Mouse (Mus musculus) midbrain, postnatal 0 days (tissue): Measurements from ENCODE around the gene Hoxd1. TPM values are rescaled to one million over a fixed set of nuclear protein-coding genes. Genes with fewer than 3 reads are reported as not detected.

Experiments
- ATAC-seq: fragments of 200-750 bp; cut with Nextera tagmentation; 2 replicates; pipeline ENCODE4 v1.8.0; 2017; ENCODE audit warnings: moderate number of reproducible peaks, mild to moderate bottlenecking, moderate TSS enrichment, moderate library complexity; ENCODE audit not compliant: low FRiP score
- DNase-seq: peaks from one replicate; pipeline ENCODE4 v3.0.0-alpha.2; 2015; ENCODE audit warnings: low spot score
- H3K27ac ChIP-seq: fragments of 300-500 bp; sonication (generic); 2 replicates; pipeline ENCODE4 v1.5.1; 2014; ENCODE audit warnings: low read depth, mild to moderate bottlenecking, low read length, mixed read lengths
- H3K27me3 ChIP-seq: fragments of 300-500 bp; sonication (generic); 2 replicates; pipeline ENCODE4 v1.6.1; 2014; ENCODE audit warnings: low read length, control low read depth, mixed read lengths; ENCODE audit not compliant: insufficient read depth
- H3K36me3 ChIP-seq: fragments of 300-500 bp; sonication (generic); 2 replicates; pipeline ENCODE4 v1.6.1; 2014; ENCODE audit warnings: low read length, control low read depth, mixed read lengths; ENCODE audit not compliant: insufficient read depth
- H3K4me1 ChIP-seq: fragments of 300-500 bp; sonication (generic); 2 replicates; pipeline ENCODE4 v1.6.1; 2014; ENCODE audit warnings: mild to moderate bottlenecking, control low read depth, antibody characterized with exemption, low read length, mixed read lengths; ENCODE audit not compliant: insufficient read depth
- H3K4me2 ChIP-seq: fragments of 300-500 bp; sonication (generic); 2 replicates; pipeline ENCODE4 v1.6.1; 2014; ENCODE audit warnings: low read depth, mild to moderate bottlenecking, low read length, mixed read lengths; ENCODE audit not compliant: poor library complexity, severe bottlenecking
- H3K4me3 ChIP-seq: fragments of 300-500 bp; sonication (generic); 2 replicates; pipeline ENCODE4 v1.5.1; 2014; ENCODE audit warnings: low read depth, mild to moderate bottlenecking, low read length, moderate library complexity
- H3K9ac ChIP-seq: fragments of 300-500 bp; sonication (generic); replicated peaks from 2 replicates; pipeline ENCODE4 v1.6.1; 2014; ENCODE audit warnings: mild to moderate bottlenecking, low read length, moderate library complexity, mixed read lengths; ENCODE audit not compliant: poor library complexity, severe bottlenecking
- H3K9me3 ChIP-seq: fragments of 300-500 bp; sonication (generic); 2 replicates; pipeline ENCODE4 v1.6.1; 2016; ENCODE audit warnings: low read length, control low read depth
- CTCF ChIP-seq: IDR thresholded peaks from 2 replicates; pipeline ENCODE4 v1.5.1; 2016; ENCODE audit warnings: antibody characterized with exemption, mild to moderate bottlenecking
- WGBS: fragments of 180-500 bp; shearing (Covaris S2); extraction: QIAGEN DNeasy Blood & Tissue Kit; methylation state at CpG from one replicate; pipeline ENCODE4 v1.1.7; 2014; 5-methylcytosine and 5-hydroxymethylcytosine counted together
- polyA plus RNA-seq: library from polyadenylated mRNA; unstranded; fragments of >200 nt; fragmentation: Nextera tagmentation; extraction: Ambion mirVana; gene quantifications from 2 replicates; pipeline ENCODE4 v1.2.1, GENCODE M21; 2015
- total RNA-seq: library from RNA; depleted of rRNA; stranded (reverse); fragments of >200 nt; gene quantifications from 2 replicates; pipeline ENCODE4 v1.2.3, GENCODE M21; 2014

Hoxd1 gene
- total and polyA plus RNA-seq, 2 experiments from 2014 or later, result not detected

DNA sequence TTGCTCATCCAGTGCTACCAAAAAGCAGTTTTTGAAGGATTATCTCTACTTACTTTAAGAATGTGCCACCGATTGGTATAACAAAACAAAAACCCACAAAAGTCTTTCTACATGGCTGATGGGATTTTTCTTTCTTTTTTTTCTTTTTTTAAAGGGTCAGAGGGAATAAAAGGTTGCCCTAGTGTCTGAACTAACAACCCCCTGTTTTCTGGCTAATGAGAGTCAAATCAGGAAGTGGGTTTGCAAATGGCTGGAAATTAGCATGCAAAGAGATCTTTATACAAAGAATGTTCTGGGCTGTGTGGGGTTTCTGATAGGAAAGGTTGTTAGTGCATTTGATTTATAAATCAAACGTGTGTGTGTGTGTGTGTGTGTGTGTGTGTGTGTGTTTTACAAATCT lies 42.4 kb upstream of the Hoxd1 start:
- H3K36me3 ChIP-seq, result no peaks in the 10 kb centered on the region
- H3K4me3 ChIP-seq, result no peak overlapping the region
- no peak overlapping the region for H3K4me2 ChIP-seq
- H3K27ac ChIP-seq, result no peak overlapping the region
- WGBS, result 8% methylated on average over 2 of the region's 2 CpGs
- H3K4me1 ChIP-seq, result no peaks in the 10 kb centered on the region
- peaks cover 97% of the 10 kb centered on the region for H3K27me3 ChIP-seq
- DNase-seq (no peak), ATAC-seq (no peak)
- TF ChIP-seq CTCF, result no peak
- no peak overlapping the region for H3K9ac ChIP-seq
- no peaks in the 10 kb centered on the region for H3K9me3 ChIP-seq

DNA sequence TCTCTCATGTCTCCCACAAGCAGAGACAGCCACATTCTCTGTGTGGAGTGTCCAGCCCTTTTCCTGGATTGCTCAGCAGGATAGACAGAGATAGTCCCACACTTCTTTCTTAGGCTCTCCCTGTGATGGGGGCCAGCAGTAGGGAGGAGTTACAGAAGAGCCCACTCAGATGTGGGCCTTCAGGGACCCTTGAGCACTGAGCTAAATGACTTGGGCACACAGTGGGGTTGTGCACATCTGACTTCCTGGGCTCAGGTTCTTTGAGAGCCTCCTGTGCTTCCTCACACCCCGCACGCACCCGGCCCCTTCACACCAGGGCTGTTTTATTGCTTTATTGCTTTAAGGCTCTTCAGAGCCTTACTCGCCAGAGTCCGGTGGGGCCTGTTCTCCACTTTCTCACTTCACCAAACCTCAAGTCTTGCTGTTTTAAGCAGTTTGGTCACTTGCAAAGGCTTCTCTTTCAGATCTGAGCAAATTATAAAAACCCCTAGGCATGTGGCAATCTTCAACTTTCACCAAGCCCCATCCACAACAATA lies 41.8 kb upstream of the Hoxd1 start:
- no peak for TF ChIP-seq CTCF
- no peaks in the 10 kb centered on the region for H3K4me1 ChIP-seq
- H3K4me2 ChIP-seq, result no peak overlapping the region

DNA sequence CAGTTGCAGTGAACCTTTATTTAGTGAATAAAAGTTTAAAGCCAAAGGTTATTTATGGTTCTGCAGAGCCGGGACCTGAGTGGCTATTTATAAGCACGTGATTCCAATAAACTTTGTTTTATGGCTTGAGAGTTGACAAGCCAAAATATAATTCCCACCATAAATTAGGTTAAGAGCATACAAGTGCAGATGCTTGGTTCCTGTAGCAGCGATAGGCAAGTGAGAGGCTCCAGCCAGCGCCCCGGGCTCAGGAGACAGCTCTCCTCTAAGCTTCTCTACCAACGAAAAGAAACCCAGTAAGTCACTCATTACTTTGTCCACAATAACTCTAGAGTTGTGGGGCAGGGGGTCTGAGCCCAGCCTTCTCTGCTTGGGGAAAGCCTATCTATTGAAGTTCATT lies 40.9 kb upstream of the Hoxd1 start:
- no peak overlapping the region for H3K4me2 ChIP-seq

More for the DNA sequence above, 41.8 kb upstream of the Hoxd1 start:
- H3K9ac ChIP-seq, result no peak overlapping the region
- no peak for DNase-seq
- no peak overlapping the region for H3K27ac ChIP-seq
- no peak overlapping the region for H3K4me3 ChIP-seq
- ATAC-seq, result no peak
- WGBS, result 7% methylated on average over 5 of the region's 5 CpGs
- H3K27me3 ChIP-seq, result peaks cover 97% of the 10 kb centered on the region
- no peaks in the 10 kb centered on the region for H3K36me3 ChIP-seq
- H3K9me3 ChIP-seq, result no peaks in the 10 kb centered on the region

GRCm38 (mm10) chr2:74722949-74723348 lies 39.8 kb upstream of the Hoxd1 start:
- Histone ChIP-seq H3K27me3 (peaks cover 97% of the 10 kb centered on the region), H3K27ac (no peak overlapping the region), H3K9me3 (no peaks in the 10 kb centered on the region), H3K4me3 (no peak overlapping the region), H3K9ac (no peak overlapping the region), H3K4me1 (no peaks in the 10 kb centered on the region), H3K36me3 (no peaks in the 10 kb centered on the region), H3K4me2 (no peak overlapping the region)
- TF ChIP-seq CTCF, result no peak
- ATAC-seq (no peak), DNase-seq (no peak)
- WGBS, result 2% methylated on average over 8 of the region's 8 CpGs

More for the DNA sequence above, 40.9 kb upstream of the Hoxd1 start:
- Histone ChIP-seq H3K36me3 (no peaks in the 10 kb centered on the region), H3K9me3 (no peaks in the 10 kb centered on the region), H3K27me3 (peaks cover 97% of the 10 kb centered on the region), H3K4me1 (no peaks in the 10 kb centered on the region), H3K9ac (no peak overlapping the region), H3K27ac (no peak overlapping the region), H3K4me3 (no peak overlapping the region)
- no peak for TF ChIP-seq CTCF
- ATAC-seq (no peak), DNase-seq (no peak)
- WGBS, result 6% methylated on average over 6 of the region's 6 CpGs

- H3K27ac ChIP-seq, result no peak overlapping the region
- H3K36me3 ChIP-seq, result no peaks in the 10 kb centered on the region
- H3K4me1 ChIP-seq, result no peaks in the 10 kb centered on the region
- WGBS, result 9% methylated on average over 7 of the region's 7 CpGs
- peaks cover 96% of the 10 kb centered on the region for H3K27me3 ChIP-seq
- no peak overlapping the region for H3K4me3 ChIP-seq
- TF ChIP-seq CTCF, result no peak
- no peaks in the 10 kb centered on the region for H3K9me3 ChIP-seq
- H3K9ac ChIP-seq, result no peak overlapping the region
- DNase-seq (no peak), ATAC-seq (no peak)
- no peak overlapping the region for H3K4me2 ChIP-seq
These were observed 38.4 kb upstream of the Hoxd1 start for GRCm38 (mm10) chr2:74724244-74725015.

GRCm38 (mm10) chr2:74725171-74725570 lies 37.6 kb upstream of the Hoxd1 start:
- DNase-seq, result no peak
- H3K4me3 ChIP-seq, result no peak overlapping the region
- H3K9ac ChIP-seq, result no peak overlapping the region
- H3K9me3 ChIP-seq, result no peaks in the 10 kb centered on the region
- no peaks in the 10 kb centered on the region for H3K4me1 ChIP-seq
- no peak overlapping the region for H3K4me2 ChIP-seq
- H3K27ac ChIP-seq, result no peak overlapping the region
- TF ChIP-seq CTCF, result no peak
- H3K27me3 ChIP-seq, result peaks cover 94% of the 10 kb centered on the region
- WGBS, result 3% methylated on average over 17 of the region's 17 CpGs
- no peaks in the 10 kb centered on the region for H3K36me3 ChIP-seq
- no peak for ATAC-seq
